15 mouse cellular contexts compared by ENCODE assay signal in the genomic region with DNA sequence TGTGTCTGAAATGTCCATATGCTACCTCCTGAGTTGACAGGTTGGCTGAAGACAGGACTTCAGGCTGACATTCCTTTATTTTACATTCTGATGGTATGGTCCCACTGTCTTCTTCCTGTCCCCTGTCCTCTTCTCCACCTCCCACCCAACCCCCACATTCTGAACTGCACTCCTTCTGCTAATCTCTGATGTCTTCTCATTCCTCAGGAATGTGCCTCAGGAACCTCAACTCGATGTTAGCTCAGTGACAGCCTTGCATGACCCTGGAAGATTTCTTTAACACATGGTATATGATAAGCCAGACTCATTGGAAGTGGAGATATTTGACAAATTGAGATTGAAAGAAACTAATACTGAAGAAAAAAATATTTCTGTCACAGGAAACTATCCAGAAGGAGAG.
"Had no signal": no experiment of that assay in that cellular context is flagged by ENCODE, and none has a peak within 500 bp of the region (broad histone marks: within the 10 kb centered on the region; RNA-seq: fewer than 3 reads in every experiment).

No protein-coding gene starts in this region.

- H3K27me3 ChIP-seq: neural tube, embryonic 13.5 days; neural tube, embryonic 15.5 days; stomach, embryonic 15.5 days had no signal

- DNase-seq: retina, postnatal 1 day; right cerebral cortex, adult 18-20 months; right cerebral cortex, postnatal 14 days; right cerebral cortex, postnatal 25 days; right cerebral cortex, postnatal 4 days; spleen, adult 18-20 months; thymus, adult 18-20 months; thymus, adult 2 months; thymus, postnatal 14 days; thymus, postnatal 25 days; thymus, postnatal 36 days; thymus, postnatal 4 days had no signal
